Mouse (Mus musculus) stomach, postnatal 0 days (tissue): ENCODE measurements around the gene Wscd1. TPM values are rescaled to one million over a fixed set of nuclear protein-coding genes. Genes with fewer than 3 reads are reported as not detected.

ENCODE experiments used
- ATAC-seq: fragments of 200-750 bp; cut with Nextera tagmentation; 2 replicates; pipeline ENCODE4 v1.8.0; 2017; ENCODE audit not compliant: low FRiP score, low TSS enrichment
- DNase-seq: peaks from one replicate; pipeline ENCODE4 v3.0.0-alpha.2; 2016; ENCODE audit warnings: low spot score
- H3K27ac ChIP-seq: fragments of 300-500 bp; sonication (generic); replicated peaks from 2 replicates; pipeline ENCODE4 v1.5.1; 2014; ENCODE audit warnings: mild to moderate bottlenecking, control low read depth
- H3K27me3 ChIP-seq: fragments of 300-500 bp; sonication (generic); 2 replicates; pipeline ENCODE4 v1.6.1; 2014; ENCODE audit warnings: low read length; ENCODE audit not compliant: control insufficient read depth, insufficient read depth
- H3K36me3 ChIP-seq: fragments of 300-500 bp; sonication (generic); 2 replicates; pipeline ENCODE4 v1.6.1; 2014; ENCODE audit warnings: low read length, mixed read lengths; ENCODE audit not compliant: control insufficient read depth, insufficient read depth
- H3K4me1 ChIP-seq: fragments of 300-500 bp; sonication (generic); replicated peaks from 2 replicates; pipeline ENCODE4 v1.6.1; 2014; ENCODE audit warnings: antibody characterized with exemption; ENCODE audit not compliant: control insufficient read depth, insufficient read depth
- H3K4me2 ChIP-seq: fragments of 300-500 bp; sonication (generic); replicated peaks from 2 replicates; pipeline ENCODE4 v1.6.1; 2014; ENCODE audit warnings: low read depth, mild to moderate bottlenecking, control low read depth, moderate library complexity
- H3K4me3 ChIP-seq: fragments of 300-500 bp; sonication (generic); 2 replicates; pipeline ENCODE4 v1.5.1; 2014; ENCODE audit warnings: low read depth, low read length, control low read depth
- H3K9ac ChIP-seq: fragments of 300-500 bp; sonication (generic); 2 replicates; pipeline ENCODE4 v1.6.1; 2014; ENCODE audit warnings: mild to moderate bottlenecking, low read length, control low read depth, mixed read lengths
- H3K9me3 ChIP-seq: fragments of 300-500 bp; sonication (generic); 2 replicates; pipeline ENCODE4 v1.6.1; 2016; ENCODE audit warnings: low read length; ENCODE audit not compliant: control insufficient read depth
- CTCF ChIP-seq: IDR thresholded peaks from 2 replicates; pipeline ENCODE4 v1.5.1; 2016; ENCODE audit warnings: antibody characterized with exemption, low read depth, mild to moderate bottlenecking, moderate library complexity
- EP300 ChIP-seq: optimal IDR thresholded peaks from 2 replicates; pipeline ENCODE3; 2016; ENCODE audit warnings: antibody characterized with exemption
- WGBS: fragments of 180-500 bp; shearing (Covaris S2); extraction: QIAGEN DNeasy Blood & Tissue Kit; methylation state at CpG from one replicate; pipeline ENCODE4 v1.1.7; 2014; 5-methylcytosine and 5-hydroxymethylcytosine counted together
- polyA plus RNA-seq: library from polyadenylated mRNA; unstranded; fragments of >200 nt; fragmentation: Nextera tagmentation; extraction: Ambion mirVana; gene quantifications from 2 replicates; pipeline ENCODE4 v1.2.1, GENCODE M21; 2015

Gene Wscd1
- polyA plus RNA-seq, 1 experiment from 2014 or later = 1.5 TPM

- H3K36me3 ChIP-seq = no peaks in the 10 kb centered on the region
- H3K4me1 ChIP-seq = no peaks in the 10 kb centered on the region
- H3K9me3 ChIP-seq = no peaks in the 10 kb centered on the region
- DNase-seq = no peak
- ATAC-seq = no peak
- no peak overlapping the region for H3K9ac ChIP-seq
- TF ChIP-seq EP300 (no peak), CTCF (no peak)
- H3K27me3 ChIP-seq = no peaks in the 10 kb centered on the region
- H3K4me2 ChIP-seq = no peak overlapping the region
- 55% methylated on average over 2 of the region's 2 CpGs for WGBS
- no peak overlapping the region for H3K4me3 ChIP-seq
- H3K27ac ChIP-seq = no peak overlapping the region
Measured at GRCm38 (mm10) chr11:71811828-71812227, 62.1 kb downstream of the Wscd1 start.

- H3K4me3 ChIP-seq = no peak overlapping the region
- H3K36me3 ChIP-seq = no peaks in the 10 kb centered on the region
- H3K4me2 ChIP-seq = no peak overlapping the region
- no peaks in the 10 kb centered on the region for H3K27me3 ChIP-seq
- no peak overlapping the region for H3K27ac ChIP-seq
- DNase-seq (no peak), ATAC-seq (no peak)
- TF ChIP-seq EP300 (no peak), CTCF (no peak)
- WGBS = 78% methylated on average over 7 of the region's 7 CpGs
- no peaks in the 10 kb centered on the region for H3K4me1 ChIP-seq
- H3K9me3 ChIP-seq = no peaks in the 10 kb centered on the region
- no peak overlapping the region for H3K9ac ChIP-seq
Measured at GRCm38 (mm10) chr11:71812921-71813320, 63.2 kb downstream of the Wscd1 start.

- Histone ChIP-seq H3K9me3 (no peaks in the 10 kb centered on the region), H3K27ac (no peak overlapping the region), H3K36me3 (no peaks in the 10 kb centered on the region), H3K4me2 (no peak overlapping the region), H3K4me3 (no peak overlapping the region), H3K27me3 (no peaks in the 10 kb centered on the region), H3K4me1 (no peaks in the 10 kb centered on the region), H3K9ac (no peak overlapping the region)
- no peak for DNase-seq
- 61% methylated on average over 7 of the region's 7 CpGs for WGBS
- ATAC-seq = no peak
- no peak for TF ChIP-seq EP300
- no peak for TF ChIP-seq CTCF
Measured at GRCm38 (mm10) chr11:71814511-71814910, 64.8 kb downstream of the Wscd1 start.

- no peak for ATAC-seq
Measured at GRCm38 (mm10) chr11:71815326-71815725, 65.6 kb downstream of the Wscd1 start.

GRCm38 (mm10) chr11:71816918-71817317 is 67.2 kb downstream of the Wscd1 start:
- H3K9ac ChIP-seq = no peak overlapping the region
- H3K4me1 ChIP-seq = no peaks in the 10 kb centered on the region
- ATAC-seq = no peak
- H3K9me3 ChIP-seq = no peaks in the 10 kb centered on the region
- no peak overlapping the region for H3K27ac ChIP-seq
- H3K27me3 ChIP-seq = no peaks in the 10 kb centered on the region
- TF ChIP-seq CTCF (no peak), EP300 (no peak)
- H3K36me3 ChIP-seq = no peaks in the 10 kb centered on the region
- DNase-seq = no peak
- H3K4me3 ChIP-seq = no peak overlapping the region
- H3K4me2 ChIP-seq = no peak overlapping the region
- WGBS = 78% methylated on average over 3 of the region's 3 CpGs

More at GRCm38 (mm10) chr11:71815326-71815725, 65.6 kb downstream of the Wscd1 start:
- Histone ChIP-seq H3K9me3 (no peaks in the 10 kb centered on the region), H3K4me1 (no peaks in the 10 kb centered on the region), H3K36me3 (no peaks in the 10 kb centered on the region), H3K27me3 (no peaks in the 10 kb centered on the region), H3K4me3 (no peak overlapping the region), H3K27ac (no peak overlapping the region), H3K9ac (no peak overlapping the region), H3K4me2 (no peak overlapping the region)
- TF ChIP-seq EP300 (no peak), CTCF (no peak)
- 76% methylated on average over 6 of the region's 6 CpGs for WGBS
- DNase-seq = no peak

- H3K27me3 ChIP-seq = no peaks in the 10 kb centered on the region
- DNase-seq (no peak), ATAC-seq (no peak)
- 48% methylated on average over 4 of the region's 4 CpGs for whole genome bisulfite sequencing
- H3K4me2 ChIP-seq = no peak overlapping the region
- H3K4me3 ChIP-seq = no peak overlapping the region
- no peaks in the 10 kb centered on the region for H3K4me1 ChIP-seq
- H3K9me3 ChIP-seq = no peaks in the 10 kb centered on the region
- H3K36me3 ChIP-seq = no peaks in the 10 kb centered on the region
- H3K27ac ChIP-seq = no peak overlapping the region
- no peak for TF ChIP-seq CTCF
- no peak overlapping the region for H3K9ac ChIP-seq
Measured at GRCm38 (mm10) chr11:71817341-71817740, 67.6 kb downstream of the Wscd1 start.
